Mouse (Mus musculus) frontal cortex, postnatal 25 days (tissue): Measurements from ENCODE around the gene Dll3.
"Not testable (repeated sequence)": the region's sequence is repeated elsewhere in the genome, so short reads cannot be mapped to it uniquely, and the experiment has no call there.

Experiments
- DNase-seq, 2 experiments: peaks; one replicate each; pipeline ENCODE4 v3.0.0; 2022; ENCODE audit warnings: low spot score in 2 of 2

The Dll3 gene

GRCm38 (mm10) chr7:28251976-28252375 is 50.1 kb downstream of the Dll3 start:
- DNase-seq: no peak

DNA sequence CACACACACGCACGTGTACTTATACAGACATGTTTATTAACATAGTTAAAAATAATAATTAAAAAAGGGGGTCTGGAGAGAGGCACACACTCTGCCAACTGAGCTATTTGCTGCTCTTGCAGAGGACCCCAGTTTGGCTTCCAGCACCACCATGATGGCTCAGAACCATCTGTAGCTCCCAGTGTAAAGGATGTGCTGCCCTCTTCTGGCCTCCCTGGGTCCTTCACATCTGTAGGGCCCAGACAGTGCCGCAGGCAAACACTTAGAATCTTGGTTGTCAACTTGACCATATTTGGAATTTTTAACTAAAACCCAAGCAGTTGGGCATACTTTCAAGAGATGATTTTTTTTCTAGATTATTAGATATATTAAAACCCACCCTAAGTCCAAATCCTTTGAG is 53.1 kb downstream of the Dll3 start:
- DNase-seq: no peak

GRCm38 (mm10) chr7:28243943-28244342 is 58.1 kb downstream of the Dll3 start:
- DNase-seq: not testable (repeated sequence)
